Mouse (Mus musculus) gastrocnemius, adult 2 months (tissue): ENCODE measurements around the gene Ccdc32. TPM values are rescaled to one million over a fixed set of nuclear protein-coding genes. Genes with fewer than 3 reads are reported as not detected.

Experiments
- DNase-seq: peaks from one replicate; pipeline ENCODE4 v3.0.0; 2022
- H3K27ac ChIP-seq: fragments of 200-600 bp; 2 replicates; pipeline ENCODE4 v1.8.1; 2022; ENCODE audit warnings: mild to moderate bottlenecking
- H3K4me3 ChIP-seq: fragments of 200-600 bp; 2 replicates; pipeline ENCODE4 v1.8.1; 2022; ENCODE audit warnings: mild to moderate bottlenecking, moderate library complexity
- CTCF ChIP-seq: fragments of 200-600 bp; IDR thresholded peaks from 2 replicates; pipeline ENCODE4 v1.8.1; 2022; ENCODE audit warnings: antibody characterized with exemption, mild to moderate bottlenecking, moderate library complexity
- intact Hi-C: fragments of 180-260 bp; cut with DNase I; formaldehyde crosslinking; loops from one replicate; pipeline ENCODE4 v1.15.1; 2025
- total RNA-seq, 2 experiments: library from RNA; stranded (reverse); gene quantifications; 2 replicates each; pipeline ENCODE4 v1.2.3; 2021

Gene Ccdc32
- total RNA-seq, 2 experiments from 2014 or later: 3.2 to 4.8 TPM

DNA sequence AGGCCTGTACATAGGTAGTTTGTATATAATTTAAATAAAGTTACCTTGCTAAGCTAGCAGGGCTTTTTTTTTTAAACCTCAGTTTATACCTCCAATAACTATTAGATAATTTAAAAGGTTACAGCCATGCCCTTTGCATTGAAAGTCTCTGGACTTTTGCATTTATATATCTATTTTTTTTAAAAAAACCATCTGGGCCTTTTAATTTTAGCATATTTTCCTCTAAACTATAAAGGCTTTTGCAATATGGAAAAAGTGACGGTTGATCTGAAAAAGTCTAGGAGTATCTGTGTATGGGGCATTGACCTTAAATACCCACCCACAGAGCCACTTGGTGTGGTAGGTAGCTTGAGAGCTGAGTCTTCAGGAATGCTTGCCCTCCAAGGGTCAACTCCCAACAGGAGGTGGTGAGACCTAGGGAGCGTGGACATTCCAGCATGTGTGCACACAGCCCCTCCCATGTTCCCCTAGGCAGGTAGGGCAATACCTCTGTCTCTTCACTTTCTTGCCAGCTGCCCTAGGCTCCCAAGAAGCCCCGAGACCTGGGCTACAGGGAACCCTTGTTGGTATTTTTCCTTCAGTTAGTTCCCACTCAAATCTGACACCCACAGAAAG is 30.1 kb downstream of the Ccdc32 start:
- DNase-seq: no peak
- intact Hi-C loops: no loop called here
- Histone ChIP-seq H3K27ac (no peak overlapping the region), H3K4me3 (no peak overlapping the region)
- no peak for TF ChIP-seq CTCF

DNA sequence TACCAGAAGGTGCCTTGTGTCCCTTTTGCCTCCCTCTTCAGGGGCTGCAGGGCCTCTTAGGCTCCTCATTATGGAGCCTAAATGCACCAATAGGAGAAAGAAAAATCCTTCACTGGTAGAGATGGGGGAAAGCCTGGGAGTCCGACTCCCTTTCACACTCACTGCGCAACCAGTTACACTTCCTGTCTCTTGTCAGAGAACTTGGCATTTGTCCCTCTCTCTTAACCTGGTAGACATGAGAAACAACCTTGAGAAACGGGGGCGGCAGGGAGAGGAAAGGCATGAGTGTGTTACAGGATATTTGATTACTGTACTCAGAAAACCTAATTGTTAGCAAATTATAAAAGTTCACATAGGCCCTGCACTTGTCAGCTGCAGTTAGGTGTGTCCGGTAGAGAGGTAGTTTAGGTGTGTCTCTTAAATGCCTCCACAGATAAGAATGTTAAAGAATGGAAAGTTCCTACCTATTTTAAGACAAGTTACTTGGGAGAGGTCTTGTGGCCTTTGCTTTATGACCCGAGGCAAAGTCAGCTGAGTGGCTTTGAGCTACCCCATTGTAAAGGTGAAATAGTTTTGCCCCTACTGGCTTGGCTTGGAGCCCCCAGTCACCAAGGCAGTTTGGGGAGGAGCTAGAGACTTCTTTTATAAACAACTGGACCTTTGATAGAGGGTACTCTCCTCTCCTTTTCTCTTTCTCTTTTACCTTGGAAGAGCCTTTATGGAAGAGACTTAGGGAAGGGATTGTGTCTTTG is 30.9 kb downstream of the Ccdc32 start:
- intact Hi-C loops: no loop called here
- Histone ChIP-seq H3K4me3 (no peak overlapping the region), H3K27ac (no peak overlapping the region)
- no peak for TF ChIP-seq CTCF
- DNase-seq: no peak

DNA sequence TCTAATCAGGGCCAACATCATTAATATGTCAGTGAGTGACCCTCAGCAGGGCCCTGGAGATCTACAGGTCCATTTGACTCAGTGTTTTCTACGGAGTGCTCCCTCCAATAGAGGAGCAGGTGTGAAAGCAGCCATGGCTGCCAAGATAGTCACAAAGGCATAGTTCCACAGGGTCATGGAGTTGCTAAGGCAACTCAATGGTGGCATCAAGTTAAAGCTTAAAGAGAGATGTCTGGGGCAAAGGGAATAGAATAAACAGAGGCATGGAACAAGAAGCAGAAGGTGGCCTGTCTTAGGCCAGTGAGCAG is 32.4 kb downstream of the Ccdc32 start:
- H3K27ac ChIP-seq: no peak overlapping the region
- intact Hi-C loops: no loop called here
- no peak for TF ChIP-seq CTCF
- no peak overlapping the region for H3K4me3 ChIP-seq
- DNase-seq: no peak

DNA sequence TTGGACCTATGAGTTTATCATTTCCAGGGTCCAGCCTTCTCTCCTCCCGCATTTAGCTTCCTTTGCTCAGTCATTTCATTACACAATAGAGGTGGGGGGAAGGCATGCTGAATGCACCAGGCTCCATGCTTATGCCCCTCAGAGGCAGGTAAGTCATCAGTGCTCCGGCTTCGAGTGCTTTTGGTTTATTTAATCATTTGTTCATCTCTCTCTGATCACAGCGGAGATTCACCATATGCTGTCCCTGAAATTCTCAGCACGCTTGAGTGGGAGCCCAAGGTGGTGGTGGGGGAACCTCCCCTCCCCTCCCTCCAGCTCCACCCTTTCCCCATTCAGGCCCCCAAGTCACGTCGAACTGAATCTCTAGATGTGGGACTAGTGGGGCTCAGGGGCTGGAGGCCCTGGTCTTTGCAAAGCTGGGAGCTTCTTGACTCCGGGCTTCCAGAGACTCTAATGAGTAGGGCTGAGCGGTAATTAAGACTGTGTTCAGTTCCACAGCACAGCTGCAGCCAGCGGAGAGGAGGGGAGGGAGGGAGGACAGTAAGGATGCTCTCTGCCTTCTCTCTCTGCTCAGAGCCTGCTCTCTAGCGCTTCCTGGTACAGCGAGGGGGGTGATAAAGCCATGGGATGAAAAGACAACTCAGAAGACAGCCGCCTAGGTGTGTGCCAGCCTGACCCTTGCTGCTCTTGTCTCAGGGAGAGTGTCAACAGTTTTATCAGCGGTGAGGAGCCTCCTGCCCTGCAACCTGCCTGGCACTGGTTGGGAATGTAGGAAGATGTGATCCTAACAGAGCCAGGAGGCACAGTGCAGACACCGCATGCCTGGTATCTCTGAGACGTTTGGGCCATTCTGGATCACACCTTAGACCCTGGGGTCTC is 33.0 kb downstream of the Ccdc32 start:
- intact Hi-C loops: no loop called here
- no peak overlapping the region for H3K4me3 ChIP-seq
- no peak for TF ChIP-seq CTCF
- H3K27ac ChIP-seq: no peak overlapping the region
- DNase-seq: no peak

DNA sequence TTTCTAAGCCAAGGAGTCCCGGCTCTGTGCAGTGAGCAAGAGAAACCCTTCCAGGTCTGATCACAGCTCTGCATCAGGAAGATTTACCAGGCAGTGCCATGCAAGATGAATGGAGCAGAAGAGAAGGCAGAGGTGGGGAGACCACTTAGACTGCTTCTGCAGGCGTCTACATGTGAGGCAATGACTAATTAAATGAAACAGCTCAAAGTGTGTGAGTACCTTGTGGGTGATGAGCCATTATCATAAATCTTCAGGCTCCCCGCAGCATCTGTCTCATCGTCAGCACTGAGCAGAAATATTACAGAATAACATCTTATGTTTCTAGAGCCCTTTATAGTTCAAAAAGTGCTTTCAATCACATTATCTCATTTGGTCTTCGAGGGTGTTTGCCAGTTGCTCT is 33.7 kb downstream of the Ccdc32 start:
- intact Hi-C loops: no loop called here
- no peak overlapping the region for H3K4me3 ChIP-seq
- no peak for TF ChIP-seq CTCF
- H3K27ac ChIP-seq: no peak overlapping the region
- no peak for DNase-seq

DNA sequence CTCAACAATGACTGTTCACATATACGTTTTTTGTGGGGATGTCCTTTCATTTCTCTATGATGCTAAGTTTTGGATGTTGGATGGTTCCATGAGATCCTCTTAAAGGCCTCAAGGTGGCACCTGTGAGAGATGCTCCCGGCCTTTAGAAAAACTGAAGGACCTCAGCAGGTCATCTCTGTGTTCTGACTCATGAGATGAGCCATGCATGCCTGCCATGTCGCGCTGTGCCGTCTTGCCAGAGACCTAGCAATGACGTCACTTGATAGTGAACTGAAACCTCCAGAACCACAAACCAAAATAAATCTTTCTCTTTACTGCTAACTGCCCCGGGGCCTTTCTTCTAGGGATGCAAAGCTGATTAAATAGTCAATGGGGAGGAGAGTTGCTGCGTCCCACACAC is 45.4 kb downstream of the Ccdc32 start:
- no peak for TF ChIP-seq CTCF
- DNase-seq: no peak
- intact Hi-C loops: no loop called here
- Histone ChIP-seq H3K27ac (no peak overlapping the region), H3K4me3 (no peak overlapping the region)

DNA sequence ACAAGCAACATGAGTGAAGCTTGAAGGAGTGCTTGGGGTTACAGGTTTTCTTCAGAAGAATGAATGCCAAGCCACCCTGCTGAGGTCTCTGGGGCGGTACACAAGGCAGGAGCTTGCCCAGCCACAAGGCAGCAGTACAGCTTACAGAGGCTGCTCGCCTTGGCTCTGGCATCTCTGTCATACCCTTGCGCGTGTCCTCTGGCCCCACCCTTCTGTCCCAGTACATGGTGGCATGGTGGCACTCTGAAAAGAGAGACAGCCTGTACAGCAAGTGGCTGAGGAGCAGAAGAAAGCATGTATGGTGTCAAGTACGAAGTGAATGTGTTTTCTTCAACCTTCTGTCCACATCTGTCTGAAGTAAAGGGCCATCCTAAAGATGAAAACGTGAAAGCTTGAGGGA is 48.4 kb downstream of the Ccdc32 start:
- no peak overlapping the region for H3K27ac ChIP-seq
- intact Hi-C loops: no loop called here
- no peak for DNase-seq
- H3K4me3 ChIP-seq: no peak overlapping the region
- no peak for TF ChIP-seq CTCF

DNA sequence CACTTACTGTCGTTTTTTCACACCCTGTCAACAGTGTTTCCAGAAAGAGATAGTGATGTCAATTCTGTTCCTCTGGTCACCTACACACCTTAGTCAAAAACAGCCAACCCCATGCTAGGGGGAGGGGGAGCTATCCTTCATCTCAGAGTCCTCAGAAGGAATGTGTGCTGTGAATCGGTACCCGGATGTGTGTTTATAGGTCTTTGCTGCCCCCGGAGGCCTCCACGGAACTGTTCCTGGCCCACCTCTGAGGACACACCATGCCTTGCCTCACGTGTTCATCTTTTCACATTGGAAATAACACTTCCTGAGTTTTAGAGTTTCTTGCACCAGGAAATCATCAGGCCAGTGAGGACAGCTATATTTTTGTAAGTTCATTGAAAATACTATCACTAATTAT is 51.1 kb downstream of the Ccdc32 start:
- no peak overlapping the region for H3K4me3 ChIP-seq
- no peak for DNase-seq
- intact Hi-C loops: loop anchor here (10.0 kb wide), 2 partner anchors 213 to 343 kb away; partner anchors contain the start of gene Ccdc9b
- H3K27ac ChIP-seq: no peak overlapping the region
- TF ChIP-seq CTCF: no peak

DNA sequence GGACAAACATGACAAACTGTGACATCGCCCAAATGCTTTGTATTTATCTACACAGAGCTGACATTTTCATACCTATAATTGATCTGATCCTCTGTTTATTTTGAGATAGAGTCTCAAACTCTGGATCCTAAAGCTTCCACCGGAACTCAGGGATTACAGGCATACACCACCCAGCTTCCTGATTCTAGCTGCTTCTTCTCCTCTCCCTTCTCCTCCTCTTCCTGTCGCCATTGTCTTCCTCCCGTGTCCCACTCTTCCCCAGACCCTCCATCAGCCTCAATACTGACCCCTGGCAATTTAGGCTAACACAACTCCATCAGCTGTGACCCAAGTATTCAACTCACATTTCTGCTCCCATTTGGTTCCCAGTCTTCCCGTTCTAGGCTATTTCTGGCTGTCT is 52.3 kb downstream of the Ccdc32 start:
- Histone ChIP-seq H3K27ac (peak overlapping the region; percentile 80), H3K4me3 (peak overlapping the region; percentile 79)
- DNase-seq: no peak
- TF ChIP-seq CTCF: no peak
- intact Hi-C loops: loop anchor here (10.0 kb wide), 2 partner anchors 212 to 342 kb away; partner anchors contain the start of gene Ccdc9b

DNA sequence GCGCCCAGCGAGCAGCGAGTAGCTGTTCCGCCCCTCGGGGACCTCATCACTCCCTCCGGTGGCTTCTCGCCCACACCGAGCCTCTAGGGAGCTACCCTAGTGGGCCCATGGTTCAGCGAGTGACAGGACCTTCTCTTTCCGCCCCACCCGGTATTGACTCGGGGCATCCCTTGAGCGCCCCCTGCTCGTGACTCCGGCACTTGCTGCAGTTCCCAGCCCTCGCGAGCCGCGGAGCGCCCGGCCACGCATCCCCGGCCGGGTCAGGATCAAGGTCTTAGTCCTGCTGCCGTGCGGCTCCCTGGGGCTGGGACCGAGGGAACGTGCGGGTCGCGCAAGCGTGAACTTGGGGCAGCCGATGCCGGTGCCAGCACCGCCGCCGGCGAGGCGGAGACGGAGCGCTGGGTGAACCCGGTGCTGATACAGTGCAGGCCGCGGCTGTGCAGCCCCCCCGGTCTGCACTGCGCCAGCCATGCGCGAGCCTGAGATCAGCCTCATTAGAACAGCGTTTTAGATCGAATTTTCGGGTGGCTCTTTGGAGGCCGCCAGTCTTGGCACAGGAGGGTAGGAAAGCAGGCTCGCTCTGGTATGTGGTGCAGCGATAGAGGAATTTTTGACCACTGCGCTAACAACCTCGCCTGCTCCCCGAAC is 52.8 kb downstream of the Ccdc32 start:
- peak overlapping the region; percentile 79 for H3K4me3 ChIP-seq
- intact Hi-C loops: loop anchor here (10.0 kb wide), 2 partner anchors 212 to 342 kb away; partner anchors contain the start of gene Ccdc9b
- peak overlapping the region; percentile 80 for H3K27ac ChIP-seq
- peak; percentile 81 for TF ChIP-seq CTCF
- peak; percentile 92 for DNase-seq

DNA sequence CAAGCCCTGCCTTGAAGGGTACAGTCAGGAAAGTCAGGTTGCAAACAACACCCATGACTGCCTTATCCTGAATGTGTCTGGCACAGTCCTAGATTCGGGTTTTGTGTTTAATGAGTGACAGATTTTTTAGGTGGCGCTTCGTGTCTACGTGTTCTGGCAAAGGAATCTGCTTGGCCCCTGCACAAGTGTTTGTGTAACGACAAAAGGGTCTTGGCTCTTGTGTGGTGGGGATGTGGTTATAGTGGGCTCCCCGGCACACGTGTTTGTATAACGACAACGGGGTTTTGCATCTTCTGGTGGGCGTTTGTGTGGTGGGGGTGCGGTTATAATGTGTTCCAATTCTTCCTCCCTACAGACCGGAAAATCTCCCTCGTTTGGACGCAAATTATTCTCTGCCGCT is 53.3 kb downstream of the Ccdc32 start:
- peak overlapping the region; percentile 79 for H3K4me3 ChIP-seq
- H3K27ac ChIP-seq: peak overlapping the region; percentile 80
- no peak for TF ChIP-seq CTCF
- intact Hi-C loops: loop anchor here (10.0 kb wide), 2 partner anchors 211 to 341 kb away; partner anchors contain the start of gene Ccdc9b
- no peak for DNase-seq

DNA sequence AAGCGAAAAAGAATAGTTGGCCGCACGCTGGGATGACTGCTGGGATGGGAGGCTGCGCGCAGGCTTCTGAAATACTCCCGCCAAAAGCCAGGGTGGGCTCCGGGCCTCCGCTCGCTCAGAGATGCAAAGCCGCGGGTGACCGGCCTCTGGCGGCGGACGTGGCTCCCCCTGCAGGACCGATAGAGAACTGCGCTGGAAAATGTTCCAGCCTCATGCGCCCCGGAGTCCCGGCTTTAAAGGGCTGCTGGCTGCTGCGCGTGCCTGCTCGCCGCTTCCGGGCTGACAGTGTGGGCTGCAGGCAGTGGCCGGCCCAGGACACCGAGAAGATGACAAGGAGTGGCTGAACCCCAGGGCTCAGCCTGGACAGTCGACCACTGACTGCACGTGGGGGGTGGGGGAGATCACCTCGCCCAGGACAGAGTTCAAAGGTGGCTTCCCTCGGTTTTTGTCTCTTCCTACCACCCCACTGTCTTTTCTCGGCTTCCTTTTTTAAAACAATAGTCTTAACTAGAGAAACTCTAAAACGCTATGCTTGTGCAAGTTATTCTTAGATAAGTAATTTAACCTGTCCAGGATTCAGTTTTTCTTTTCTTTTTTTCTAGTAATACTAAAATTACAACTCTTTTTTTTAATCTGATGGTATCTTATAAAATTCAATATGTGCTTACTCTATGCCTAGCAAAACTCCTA is 56.4 kb downstream of the Ccdc32 start:
- DNase-seq: peak; percentile 87
- intact Hi-C loops: loop anchor here (2.0 to 10.0 kb wide), 3 partner anchors 72 to 338 kb away; partner anchors contain the start of genes Bahd1 and Ccdc9b
- 0 out of 2 replicates have a peak overlapping the region, but pooled peaks have one; percentile 54 for H3K27ac ChIP-seq
- peak overlapping the region; percentile 66 for H3K4me3 ChIP-seq
- peak; percentile 100; the same call in 1 of the 2 replicates for TF ChIP-seq CTCF
